Mouse (Mus musculus) forebrain, embryonic 15.5 days (tissue): ENCODE measurements at regions not wholly inside any gene's neighbourhood (a gene's known extent, or its start where the extent isn't known, plus 50 kb on each side); places are given as distances from the start of the nearest gene placed in this dataset.
A peak's percentile ranks its signal among the peaks of the same experiment; 100 is the strongest.

Experiments used
- ATAC-seq: fragments of 200-750 bp; cut with Nextera tagmentation; replicated peaks from 2 replicates; pipeline ENCODE4 v1.8.0; 2017; ENCODE audit warnings: mild to moderate bottlenecking, moderate TSS enrichment, moderate library complexity
- H3K27ac ChIP-seq: fragments of 300-500 bp; sonication (generic); replicated peaks from 2 replicates; pipeline ENCODE4 v1.5.1; 2015; ENCODE audit warnings: mild to moderate bottlenecking, inconsistent platforms
- H3K27me3 ChIP-seq: fragments of 300-500 bp; sonication (generic); 2 replicates; pipeline ENCODE4 v1.6.1; 2015; ENCODE audit warnings: inconsistent platforms
- H3K36me3 ChIP-seq: fragments of 300-500 bp; sonication (generic); 2 replicates; pipeline ENCODE4 v1.6.1; 2015; ENCODE audit warnings: mild to moderate bottlenecking, inconsistent platforms
- H3K4me1 ChIP-seq: fragments of 300-500 bp; sonication (generic); 2 replicates; pipeline ENCODE4 v1.6.1; 2015; ENCODE audit warnings: inconsistent platforms
- H3K4me2 ChIP-seq: fragments of 300-500 bp; sonication (generic); replicated peaks from 2 replicates; pipeline ENCODE4 v1.6.1; 2015; ENCODE audit warnings: mild to moderate bottlenecking, inconsistent platforms
- H3K4me3 ChIP-seq: fragments of 300-500 bp; sonication (generic); 2 replicates; pipeline ENCODE4 v1.5.1; 2015; ENCODE audit warnings: mild to moderate bottlenecking, inconsistent platforms
- H3K9ac ChIP-seq: fragments of 300-500 bp; sonication (generic); replicated peaks from 2 replicates; pipeline ENCODE4 v1.6.1; 2015; ENCODE audit warnings: mild to moderate bottlenecking, inconsistent platforms
- H3K9me3 ChIP-seq: fragments of 300-500 bp; sonication (generic); 2 replicates; pipeline ENCODE4 v1.6.1; 2016; ENCODE audit warnings: inconsistent platforms
- WGBS: fragments of 180-500 bp; shearing (Covaris S2); methylation state at CpG from one replicate; pipeline ENCODE4 v1.1.7; 2015; ENCODE audit warnings: mixed read lengths; 5-methylcytosine and 5-hydroxymethylcytosine counted together

- Histone ChIP-seq H3K4me2 (no peak overlapping the region), H3K9me3 (no peaks in the 10 kb centered on the region), H3K36me3 (no peaks in the 10 kb centered on the region), H3K27me3 (no peaks in the 10 kb centered on the region), H3K9ac (no peak overlapping the region), H3K4me1 (no peaks in the 10 kb centered on the region), H3K27ac (no peak overlapping the region), H3K4me3 (no peak overlapping the region)
- no peak for ATAC-seq
- WGBS = 86% methylated on average over 1 of the region's 1 CpGs
These were observed 138.3 kb downstream of the Otol1 start for GRCm38 (mm10) chr3:70145728-70146127.

DNA sequence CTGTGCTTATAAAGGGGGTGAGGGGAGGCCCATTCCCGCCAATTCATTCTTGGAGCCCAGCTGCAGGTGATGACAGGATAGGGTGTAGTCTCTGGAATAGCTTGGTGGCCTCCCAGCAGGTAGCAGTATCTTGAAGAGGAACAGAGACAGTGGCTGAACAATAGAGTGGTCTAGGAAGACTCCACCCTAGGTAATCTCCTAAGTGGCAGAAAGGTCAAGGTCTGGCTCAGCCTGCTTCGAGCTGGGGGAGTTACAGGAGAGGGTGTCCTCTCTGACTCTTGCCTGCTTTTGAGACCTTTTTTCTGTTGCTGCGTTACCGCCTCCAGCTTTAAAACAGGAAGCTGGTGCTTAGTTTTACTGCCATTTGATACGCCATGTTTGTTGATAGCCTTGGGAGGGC, 143.7 kb downstream of the Otol1 start:
- H3K9me3 ChIP-seq = no peaks in the 10 kb centered on the region
- no peak overlapping the region for H3K9ac ChIP-seq
- no peak overlapping the region for H3K27ac ChIP-seq
- H3K4me1 ChIP-seq = no peaks in the 10 kb centered on the region
- no peak overlapping the region for H3K4me3 ChIP-seq
- ATAC-seq = no peak
- H3K36me3 ChIP-seq = no peaks in the 10 kb centered on the region
- WGBS = 79% methylated on average over 5 of the region's 5 CpGs
- H3K27me3 ChIP-seq = no peaks in the 10 kb centered on the region
- H3K4me2 ChIP-seq = no peak overlapping the region

DNA sequence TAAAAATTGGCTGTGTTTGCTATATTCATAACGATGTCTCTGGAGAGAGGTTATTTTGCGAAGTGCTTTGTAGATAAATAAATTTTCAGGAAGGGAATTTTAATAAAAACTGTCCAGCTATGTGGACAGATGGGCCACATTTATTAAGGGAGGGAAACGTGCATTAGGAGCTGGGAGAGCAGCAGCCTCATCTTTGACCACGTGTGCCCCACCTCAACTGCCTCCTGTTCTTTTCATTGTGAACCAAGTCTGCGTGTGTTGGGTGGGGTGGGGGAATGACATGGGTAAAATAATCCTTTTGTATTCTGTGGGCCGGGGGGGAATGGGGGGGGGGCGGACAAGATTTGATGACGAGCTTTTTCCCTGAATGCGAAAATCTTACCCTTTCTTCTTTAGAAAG, 152.6 kb downstream of the Otol1 start:
- H3K4me3 ChIP-seq = no peak overlapping the region
- H3K4me1 ChIP-seq = 0 out of 2 replicates have a peak, but pooled peaks cover 3% of the 10 kb centered on the region
- 0 out of 2 replicates have a peak, but pooled peaks have one; percentile 53 for ATAC-seq
- WGBS = 28% methylated on average over 9 of the region's 9 CpGs
- no peak overlapping the region for H3K27ac ChIP-seq
- H3K36me3 ChIP-seq = no peaks in the 10 kb centered on the region
- H3K9me3 ChIP-seq = no peaks in the 10 kb centered on the region
- H3K9ac ChIP-seq = no peak overlapping the region
- no peak overlapping the region for H3K4me2 ChIP-seq
- no peaks in the 10 kb centered on the region for H3K27me3 ChIP-seq

GRCm38 (mm10) chr3:70171667-70172066, 164.3 kb downstream of the Otol1 start:
- Histone ChIP-seq H3K4me2 (no peak overlapping the region), H3K9me3 (no peaks in the 10 kb centered on the region), H3K27ac (no peak overlapping the region), H3K4me1 (no peaks in the 10 kb centered on the region), H3K36me3 (no peaks in the 10 kb centered on the region), H3K4me3 (no peak overlapping the region), H3K27me3 (no peaks in the 10 kb centered on the region), H3K9ac (no peak overlapping the region)
- ATAC-seq = no peak
- WGBS = 50% methylated on average over 4 of the region's 4 CpGs

DNA sequence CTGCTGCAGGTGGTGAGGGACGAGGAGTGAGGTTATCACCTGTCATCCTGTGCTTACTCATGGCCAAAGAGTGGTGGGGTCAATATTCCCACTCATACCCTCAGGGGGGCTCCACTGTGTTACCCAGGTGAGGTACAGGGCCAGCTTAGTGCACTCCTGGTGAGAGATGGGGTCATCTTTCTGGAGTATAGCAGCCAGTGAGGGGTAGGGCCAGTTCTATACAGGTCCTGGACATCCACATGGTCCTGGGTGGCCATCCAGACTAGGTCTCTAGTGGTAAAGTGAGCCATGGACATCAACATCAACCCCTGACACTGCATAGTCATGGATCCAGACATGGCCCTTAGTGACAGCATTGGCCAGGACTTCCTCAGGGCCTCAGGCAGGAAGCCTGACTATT, 169.0 kb downstream of the Otol1 start:
- 0 out of 2 replicates have a peak, but pooled peaks have one; percentile 29 for ATAC-seq
- H3K9ac ChIP-seq = no peak overlapping the region
- H3K4me3 ChIP-seq = no peak overlapping the region
- no peak overlapping the region for H3K27ac ChIP-seq
- no peaks in the 10 kb centered on the region for H3K36me3 ChIP-seq
- no peaks in the 10 kb centered on the region for H3K9me3 ChIP-seq
- no peak overlapping the region for H3K4me2 ChIP-seq
- 80% methylated on average over 1 of the region's 1 CpGs for WGBS
- no peaks in the 10 kb centered on the region for H3K4me1 ChIP-seq
- H3K27me3 ChIP-seq = no peaks in the 10 kb centered on the region

DNA sequence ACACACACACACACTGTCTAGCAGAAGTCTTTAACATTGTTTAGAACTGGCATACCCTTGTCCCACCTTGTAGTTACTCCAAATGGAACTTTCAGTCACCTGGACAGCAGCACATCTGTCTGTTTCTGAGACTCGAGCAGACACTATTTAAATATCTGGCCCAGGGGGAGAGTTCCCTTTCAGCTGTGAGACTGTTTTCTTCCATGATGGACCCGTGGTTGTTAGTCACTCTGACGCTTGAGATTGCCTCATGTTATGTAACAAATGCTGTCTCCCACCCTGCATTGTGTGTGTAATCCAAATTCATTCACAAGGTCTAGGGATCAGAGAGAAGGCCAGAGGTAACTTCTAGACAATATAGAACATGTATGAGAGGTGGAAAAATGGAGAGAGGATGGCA, 174.2 kb downstream of the Otol1 start:
- no peaks in the 10 kb centered on the region for H3K9me3 ChIP-seq
- no peak overlapping the region for H3K27ac ChIP-seq
- no peaks in the 10 kb centered on the region for H3K36me3 ChIP-seq
- no peak overlapping the region for H3K4me2 ChIP-seq
- 76% methylated on average over 3 of the region's 3 CpGs for WGBS
- H3K4me1 ChIP-seq = no peaks in the 10 kb centered on the region
- H3K4me3 ChIP-seq = no peak overlapping the region
- no peak for ATAC-seq
- no peaks in the 10 kb centered on the region for H3K27me3 ChIP-seq
- H3K9ac ChIP-seq = no peak overlapping the region

DNA sequence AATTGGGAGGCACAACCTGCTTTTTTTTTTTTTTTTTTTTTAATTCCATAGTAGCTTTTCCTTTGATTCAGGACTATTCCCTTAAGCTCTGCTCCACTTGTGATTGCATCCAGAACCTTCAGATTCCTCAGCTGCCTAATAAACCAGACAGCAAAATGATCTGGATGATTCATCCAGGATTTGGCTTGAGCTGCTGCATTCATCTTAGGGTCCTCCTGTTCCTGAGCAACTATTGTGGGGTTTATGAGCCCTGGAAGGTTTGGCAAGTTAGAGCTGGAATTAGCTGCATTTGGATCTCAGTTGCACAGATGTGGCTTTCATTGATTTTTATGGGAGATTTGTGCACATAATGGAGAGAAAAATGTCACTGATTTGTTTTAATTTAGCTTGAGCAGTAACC, 183.3 kb downstream of the Otol1 start:
- Histone ChIP-seq H3K9me3 (no peaks in the 10 kb centered on the region), H3K27ac (no peak overlapping the region), H3K9ac (no peak overlapping the region), H3K4me1 (no peaks in the 10 kb centered on the region), H3K27me3 (no peaks in the 10 kb centered on the region), H3K4me3 (no peak overlapping the region), H3K36me3 (no peaks in the 10 kb centered on the region), H3K4me2 (no peak overlapping the region)
- no peak for ATAC-seq

DNA sequence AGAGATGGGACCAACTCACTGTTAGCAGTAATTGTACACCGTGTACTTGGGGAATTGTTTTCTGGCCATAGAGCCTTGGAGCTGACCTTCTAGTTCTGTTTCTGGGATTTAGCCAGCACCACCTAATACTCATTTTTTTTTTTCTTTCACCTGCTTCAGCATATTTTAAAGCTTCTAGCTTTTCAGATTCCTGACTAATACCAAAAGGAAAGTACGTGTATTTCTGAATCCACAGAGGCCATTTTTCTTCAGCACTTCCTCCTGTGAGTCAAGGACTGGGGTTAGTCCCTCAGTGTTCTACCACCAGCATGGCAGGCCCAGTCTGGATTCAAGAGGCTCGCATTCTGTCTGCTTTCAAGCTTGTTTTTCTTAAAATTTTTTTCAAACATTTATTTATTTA, 189.3 kb downstream of the Otol1 start:
- Histone ChIP-seq H3K36me3 (no peaks in the 10 kb centered on the region), H3K9ac (no peak overlapping the region), H3K27ac (no peak overlapping the region), H3K4me1 (no peaks in the 10 kb centered on the region), H3K4me2 (no peak overlapping the region), H3K27me3 (no peaks in the 10 kb centered on the region), H3K9me3 (no peaks in the 10 kb centered on the region), H3K4me3 (no peak overlapping the region)
- 90% methylated on average over 3 of the region's 3 CpGs for WGBS
- ATAC-seq = no peak

GRCm38 (mm10) chr3:70198890-70199289, 191.5 kb downstream of the Otol1 start:
- WGBS = 60% methylated on average over 3 of the region's 3 CpGs
- H3K4me2 ChIP-seq = no peak overlapping the region
- no peak for ATAC-seq

DNA sequence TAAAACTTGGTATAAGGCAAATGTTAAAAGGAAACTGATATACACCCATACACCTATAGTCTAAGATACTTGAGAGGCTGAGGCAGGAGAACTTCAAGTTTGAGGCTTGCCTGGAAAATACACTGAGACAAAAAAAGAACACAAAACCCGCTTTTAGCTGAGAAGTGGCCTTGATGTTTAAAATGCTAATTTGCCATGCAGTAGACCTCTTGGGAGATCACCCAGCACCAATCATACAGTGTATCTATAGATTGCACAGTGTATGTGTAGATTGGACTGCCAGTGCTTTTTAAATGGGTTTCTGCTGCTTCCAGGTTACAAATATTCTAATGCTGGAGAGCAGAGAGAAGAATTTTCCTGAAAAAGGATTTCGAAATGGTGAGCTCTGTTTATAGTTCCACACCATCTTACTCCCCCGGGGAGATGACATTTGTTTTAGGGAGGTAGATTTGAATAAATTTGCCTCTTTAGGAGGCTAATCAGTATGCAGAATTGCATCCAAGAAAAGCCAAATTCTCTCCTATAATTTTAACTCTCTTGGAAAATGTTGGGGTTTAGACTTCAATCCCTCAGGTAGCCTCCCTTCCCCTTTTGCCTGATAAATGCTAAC, 194.0 kb downstream of the Otol1 start:
- H3K4me1 ChIP-seq = no peaks in the 10 kb centered on the region
- no peak overlapping the region for H3K9ac ChIP-seq
- H3K4me3 ChIP-seq = no peak overlapping the region
- no peaks in the 10 kb centered on the region for H3K27me3 ChIP-seq
- 69% methylated on average over 3 of the region's 3 CpGs for WGBS
- H3K27ac ChIP-seq = no peak overlapping the region
- H3K4me2 ChIP-seq = no peak overlapping the region
- no peaks in the 10 kb centered on the region for H3K9me3 ChIP-seq
- no peak for ATAC-seq
- H3K36me3 ChIP-seq = no peaks in the 10 kb centered on the region

More at GRCm38 (mm10) chr3:70198890-70199289, 191.5 kb downstream of the Otol1 start:
- Histone ChIP-seq H3K9me3 (no peaks in the 10 kb centered on the region), H3K36me3 (no peaks in the 10 kb centered on the region), H3K27ac (no peak overlapping the region), H3K4me1 (no peaks in the 10 kb centered on the region), H3K4me3 (no peak overlapping the region), H3K9ac (no peak overlapping the region), H3K27me3 (no peaks in the 10 kb centered on the region)

DNA sequence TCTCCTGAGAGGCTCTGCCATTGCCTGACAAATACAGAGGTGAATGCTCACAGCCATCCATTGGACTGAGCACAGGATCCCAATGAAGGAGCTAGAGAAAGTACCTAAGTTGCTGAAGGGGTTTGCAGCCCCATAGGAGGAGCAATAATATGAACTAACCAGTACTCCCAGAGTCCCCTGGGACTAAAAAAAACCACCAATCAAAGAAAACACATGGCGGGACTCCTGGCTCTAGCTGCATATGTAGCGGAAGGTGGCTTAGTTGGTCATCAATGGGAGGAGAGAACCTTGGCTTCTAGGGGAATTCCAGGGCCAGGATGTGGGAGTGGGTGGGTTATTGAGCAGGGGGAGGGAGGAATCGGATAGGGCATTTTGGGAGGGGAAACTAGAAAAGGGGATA, 207.8 kb downstream of the Otol1 start:
- Histone ChIP-seq H3K36me3 (no peaks in the 10 kb centered on the region), H3K4me3 (no peak overlapping the region), H3K27me3 (no peaks in the 10 kb centered on the region), H3K9ac (no peak overlapping the region), H3K4me2 (no peak overlapping the region), H3K27ac (no peak overlapping the region), H3K4me1 (no peaks in the 10 kb centered on the region), H3K9me3 (no peaks in the 10 kb centered on the region)
- ATAC-seq = no peak
- 92% methylated on average over 3 of the region's 3 CpGs for WGBS

- Histone ChIP-seq H3K36me3 (no peaks in the 10 kb centered on the region), H3K4me3 (no peak overlapping the region), H3K4me1 (no peaks in the 10 kb centered on the region), H3K9ac (no peak overlapping the region), H3K4me2 (no peak overlapping the region), H3K9me3 (no peaks in the 10 kb centered on the region), H3K27me3 (no peaks in the 10 kb centered on the region), H3K27ac (no peak overlapping the region)
- no peak for ATAC-seq
- WGBS = 67% methylated on average over 1 of the region's 1 CpGs
These were observed 208.7 kb downstream of the Otol1 start for GRCm38 (mm10) chr3:70216096-70216495.

GRCm38 (mm10) chr3:70218757-70219360, 211.4 kb downstream of the Otol1 start:
- no peaks in the 10 kb centered on the region for H3K36me3 ChIP-seq
- H3K4me2 ChIP-seq = no peak overlapping the region
- peaks cover 8% of the 10 kb centered on the region for H3K4me1 ChIP-seq
- no peak overlapping the region for H3K4me3 ChIP-seq
- no peaks in the 10 kb centered on the region for H3K9me3 ChIP-seq
- ATAC-seq = no peak
- no peaks in the 10 kb centered on the region for H3K27me3 ChIP-seq
- WGBS = 85% methylated on average over 4 of the region's 4 CpGs
- no peak overlapping the region for H3K9ac ChIP-seq
- H3K27ac ChIP-seq = no peak overlapping the region
